ENCODE assay signal across 1 mouse cellular context in genomic region chr11:117768725-117769682, GRCm38 (mm10).
A peak's percentile ranks its signal among the peaks of the same experiment; 100 is the strongest.
TF ChIP-seq lines count a peak whose summit lies in the region.

No protein-coding gene starts in this region.

TF ChIP-seq in CH12.LX, 34 proteins besides CTCF, POLR2A, EP300 and RAD21:
- TF ChIP-seq ELF1 (IDR thresholded peaks at IDR 0.05; ENCODE audit: low read depth, low read length) (peak; percentile 76), RCOR1 (conservative IDR thresholded peaks at IDR 0.05; ENCODE audit: low read depth, low read length) (no peak), MAX (IDR thresholded peaks at IDR 0.05; ENCODE audit: low read length) (no peak; the same call in 1 of the 2 replicates), BHLHE40 (IDR thresholded peaks at IDR 0.05; ENCODE audit: low read depth, low read length) (peak; percentile 48; the same call in 1 of the 2 replicates), MXI1 (IDR thresholded peaks at IDR 0.05; ENCODE audit: low read depth, low read length) (0 out of 2 replicates have a peak, but pooled peaks have one; percentile 26), TCF12 (IDR thresholded peaks at IDR 0.05; ENCODE audit: low read depth, low read length) (peak; percentile 91), NRF1 (IDR thresholded peaks at IDR 0.05; ENCODE audit: low read depth, low read length) (peak; percentile 15; the same call in 1 of the 2 replicates), MEF2A (IDR thresholded peaks at IDR 0.05; ENCODE audit: borderline replicate concordance, low read depth, low read length) (0 out of 2 replicates have a peak, but pooled peaks have one; percentile 34), ZMIZ1 (IDR thresholded peaks at IDR 0.05; ENCODE audit: low read depth, low read length) (no peak), SIN3A (IDR thresholded peaks at IDR 0.05; ENCODE audit: low read length) (no peak)
TF ChIP-seq in CH12.LX: peak in this region for 6.
